Mouse (Mus musculus) CD8-positive naive resting alpha-beta T cell, adult 57 days (primary cell): Measurements from ENCODE around the gene S100a9. TPM values are rescaled to one million over a fixed set of nuclear protein-coding genes. Genes with fewer than 3 reads are reported as not detected.

ENCODE experiments used
- total RNA-seq: library from RNA; stranded (reverse); gene quantifications from one replicate; pipeline ENCODE4 v1.2.4, GENCODE M21; 2023

Gene S100a9
- total RNA-seq = 28.6 TPM

DNA sequence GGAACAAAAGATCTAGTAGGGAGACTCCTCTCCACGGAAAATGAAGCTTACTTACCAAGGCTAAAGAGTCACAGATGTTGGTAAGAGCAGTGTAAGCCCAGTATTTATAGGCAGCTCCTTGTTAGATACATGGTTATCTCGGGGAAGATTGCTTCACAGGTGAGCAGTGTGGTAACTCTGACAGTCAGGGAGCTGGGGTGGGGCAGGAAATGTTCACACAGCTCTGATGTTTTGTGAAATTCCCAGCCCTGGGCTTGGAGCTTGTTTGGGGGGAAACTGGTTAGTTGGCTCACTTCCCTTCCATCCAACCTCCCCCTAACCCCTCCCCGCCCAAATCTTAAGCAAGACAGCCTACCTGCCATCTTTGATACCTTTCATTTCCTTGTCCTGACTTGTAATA is at the start of gene S100a9:
TSS of gene S100a9 (minus strand) at position 109 of the 400 bp plus-strand sequence.

DNA sequence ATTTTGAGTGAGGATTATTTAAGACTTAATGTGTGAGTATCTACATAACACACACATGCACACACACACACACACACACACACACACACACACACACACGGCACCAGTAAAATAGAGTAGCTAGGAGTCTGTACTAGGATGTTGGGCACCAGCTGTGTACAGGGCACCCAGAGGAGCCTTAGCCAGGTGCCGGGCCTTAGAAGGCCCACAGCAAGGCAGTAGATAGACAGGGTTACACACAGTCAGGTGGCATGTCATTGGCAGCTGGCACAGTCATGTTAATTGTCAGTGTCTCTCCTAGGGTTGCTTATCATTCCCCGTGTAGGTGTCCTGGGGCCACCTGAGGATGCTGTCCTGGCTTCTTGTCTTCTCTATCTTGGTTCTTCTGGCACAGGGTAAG is 31.1 kb upstream of the S100a9 start, which contains the start of gene Pglyrp4:
TSS of gene Pglyrp4 (plus strand) at position 301 of the 400 bp plus-strand sequence.

GRCm38 (mm10) chr3:90668846-90669245 is 26.7 kb downstream of the S100a9 start, which contains the start of gene S100a8:
TSS of gene S100a8 (plus strand) at chr3:90668978.

DNA sequence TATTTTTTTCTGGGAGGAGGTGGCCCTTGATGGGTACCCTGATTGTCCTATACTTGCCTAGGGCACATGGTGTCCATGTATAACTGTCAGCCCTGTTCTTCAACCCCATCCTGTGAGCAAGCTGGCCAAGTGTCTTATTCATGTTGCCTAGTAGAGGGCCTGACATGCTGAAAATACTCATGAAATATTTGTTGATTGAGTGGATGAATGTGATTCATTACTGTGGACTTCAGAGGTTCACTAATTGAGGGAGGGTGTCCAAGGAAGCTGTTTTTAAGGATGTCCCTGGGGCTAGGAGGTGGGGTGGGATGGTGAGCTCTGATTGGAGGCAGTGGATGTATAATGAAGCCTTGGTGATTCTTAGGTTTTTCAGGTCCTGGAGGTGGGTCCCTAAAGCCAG is 41.8 kb downstream of the S100a9 start, which contains the start of gene S100a7a:
TSS of gene S100a7a (plus strand) at position 301 of the 400 bp plus-strand sequence.

Other genes starting within 250 kb of the S100a9 start
- not detected for gene Npr1, start 229.9 kb downstream of the S100a9 start, total RNA-seq
- gene Ilf2, start 219.6 kb downstream of the S100a9 start, total RNA-seq = 87.3 TPM
- gene Snapin, start 204.7 kb downstream of the S100a9 start, total RNA-seq = 39.5 TPM
- gene Chtop, start 186.2 kb downstream of the S100a9 start, total RNA-seq = 191 TPM
- gene S100a1, start 181.3 kb downstream of the S100a9 start, total RNA-seq = 3.9 TPM
- 23.9 TPM for gene S100a13, start 181.3 kb downstream of the S100a9 start, total RNA-seq
- 0.86 TPM for gene S100a14, start 168.9 kb downstream of the S100a9 start, total RNA-seq
- gene S100a16, start 158.5 kb downstream of the S100a9 start, total RNA-seq = not detected
- gene S100a3, start 135.1 kb downstream of the S100a9 start, total RNA-seq = not detected
- not detected for gene S100a2, start 105.5 kb downstream of the S100a9 start, total RNA-seq
- gene Gm42674, start 93.8 kb downstream of the S100a9 start, total RNA-seq = not detected
- gene S100a4, start 92.0 kb downstream of the S100a9 start, total RNA-seq = 7.6 TPM
- not detected for gene S100a5, start 87.2 kb downstream of the S100a9 start, total RNA-seq
- 8.8 TPM for gene S100a6, start 82.8 kb downstream of the S100a9 start, total RNA-seq
- not detected for gene S100a7a, start 41.7 kb downstream of the S100a9 start, total RNA-seq
- gene S100a8, start 26.7 kb downstream of the S100a9 start, total RNA-seq = 24.0 TPM
- gene Pglyrp4, start 31.2 kb upstream of the S100a9 start, total RNA-seq = not detected
- gene Gm5849, start 82.2 kb upstream of the S100a9 start, total RNA-seq = not detected